Mouse (Mus musculus) small intestine, adult 2 months (tissue): ENCODE results near the gene Pla2g12b. TPM values are rescaled to one million over a fixed set of nuclear protein-coding genes. Genes with fewer than 3 reads are reported as not detected.

Experiments
- H3K27ac ChIP-seq: fragments of 200-500 bp; 2 replicates; pipeline ENCODE4 v1.5.1; 2012; ENCODE audit warnings: low read depth, low read length, control low read depth, inconsistent platforms; ENCODE audit not compliant: insufficient read depth
- H3K27me3 ChIP-seq: fragments of 200-500 bp; 2 replicates; pipeline ENCODE4 v1.6.1; 2012; ENCODE audit warnings: mild to moderate bottlenecking, moderate library complexity, low read length, inconsistent platforms; ENCODE audit not compliant: control insufficient read depth, insufficient read depth
- H3K36me3 ChIP-seq: fragments of 200-500 bp; 2 replicates; pipeline ENCODE4 v1.6.1; 2012; ENCODE audit warnings: mild to moderate bottlenecking, low read length, control low read depth, inconsistent platforms; ENCODE audit not compliant: control insufficient read depth, insufficient read depth
- H3K4me1 ChIP-seq: fragments of 200-500 bp; 2 replicates; pipeline ENCODE4 v1.6.1; 2012; ENCODE audit warnings: low read length, inconsistent platforms, mixed read lengths; ENCODE audit not compliant: control insufficient read depth, insufficient read depth, insufficient read length
- H3K4me3 ChIP-seq: fragments of 200-500 bp; 2 replicates; pipeline ENCODE4 v1.5.1; 2012; ENCODE audit warnings: low read depth, mild to moderate bottlenecking, control low read depth, inconsistent platforms, low read length, moderate library complexity
- CTCF ChIP-seq: fragments of 200-500 bp; IDR thresholded peaks from 2 replicates; pipeline ENCODE4 v1.5.1; 2012; ENCODE audit warnings: low read depth, mild to moderate bottlenecking, control low read depth, inconsistent platforms, low read length, moderate library complexity, mixed read lengths; ENCODE audit not compliant: insufficient replicate concordance, insufficient read length; ENCODE audit errors: extremely low read depth
- POLR2A ChIP-seq: fragments of 200-500 bp; IDR thresholded peaks from 2 replicates; pipeline ENCODE4 v1.6.1; 2012; ENCODE audit warnings: low read depth, mild to moderate bottlenecking, control low read depth, inconsistent platforms, low read length, moderate library complexity
- WGBS: fragments of 180-500 bp; shearing (Covaris S2); methylation state at CpG from one replicate; pipeline ENCODE4 v1.1.7; 2018; 5-methylcytosine and 5-hydroxymethylcytosine counted together
- polyA plus RNA-seq: library from polyadenylated mRNA; depleted of rRNA; stranded (reverse); fragments of >200 nt; gene quantifications from 2 replicates; pipeline ENCODE4 v1.2.3, GENCODE M21; 2012

Pla2g12b gene
- polyA plus RNA-seq, 1 experiment = 92.7 TPM

DNA sequence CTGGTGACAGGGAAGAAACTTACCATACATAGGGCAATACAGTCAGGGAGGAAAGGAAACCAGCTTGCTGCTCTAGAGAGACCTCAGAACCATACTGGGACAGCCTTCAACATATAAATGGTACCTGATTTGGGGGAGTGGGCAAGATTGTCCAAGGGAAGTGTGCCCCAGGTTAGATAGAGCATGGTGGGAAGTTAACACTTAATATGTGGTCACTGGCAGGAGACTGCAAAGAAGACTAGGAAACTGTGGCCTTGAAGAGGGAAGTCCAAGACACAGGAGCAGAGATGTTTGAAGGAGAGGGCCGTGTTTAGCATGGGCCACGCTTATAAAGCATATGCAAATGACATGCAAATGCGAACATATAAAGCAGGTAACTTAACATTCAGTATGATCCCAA is 40.6 kb downstream of the Pla2g12b start:
- Histone ChIP-seq H3K36me3 (peaks cover 17% of the 10 kb centered on the region), H3K27me3 (no peaks in the 10 kb centered on the region), H3K27ac (no peak overlapping the region), H3K4me1 (no peaks in the 10 kb centered on the region), H3K4me3 (no peak overlapping the region)
- no peak for TF ChIP-seq POLR2A
- no peak for TF ChIP-seq CTCF
- 71% methylated on average over 3 of the region's 3 CpGs for WGBS

DNA sequence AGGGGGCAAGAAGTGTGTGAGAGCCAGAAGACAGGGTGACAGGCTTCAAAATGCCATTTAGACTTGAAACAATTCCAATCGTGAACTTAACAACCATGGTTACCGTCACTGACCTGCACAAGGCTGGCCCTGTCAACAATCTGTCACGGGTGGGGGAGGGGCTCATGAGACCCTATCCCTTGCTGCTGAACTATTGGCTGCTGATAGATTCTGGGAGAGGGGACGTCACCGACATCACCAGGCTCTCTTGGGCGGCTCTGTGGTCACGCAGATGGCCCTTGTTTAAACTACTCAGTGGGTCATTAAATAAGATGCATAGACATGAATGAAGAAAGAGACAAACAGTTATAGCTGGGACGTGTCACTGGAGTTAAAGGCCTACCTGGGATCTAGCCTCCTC is 41.2 kb downstream of the Pla2g12b start:
- H3K4me3 ChIP-seq = no peak overlapping the region
- no peak for TF ChIP-seq POLR2A
- no peak for TF ChIP-seq CTCF
- WGBS = 55% methylated on average over 8 of the region's 8 CpGs

GRCm38 (mm10) chr10:59446911-59447437 is 43.5 kb downstream of the Pla2g12b start:
- no peak for TF ChIP-seq POLR2A
- no peak for TF ChIP-seq CTCF
- no peak overlapping the region for H3K4me3 ChIP-seq
- peaks cover 29% of the 10 kb centered on the region for H3K36me3 ChIP-seq
- H3K4me1 ChIP-seq = no peaks in the 10 kb centered on the region
- no peak overlapping the region for H3K27ac ChIP-seq
- H3K27me3 ChIP-seq = no peaks in the 10 kb centered on the region
- 96% methylated on average over 10 of the region's 10 CpGs for WGBS

More for the DNA sequence above, 41.2 kb downstream of the Pla2g12b start:
- Histone ChIP-seq H3K27me3 (no peaks in the 10 kb centered on the region), H3K4me1 (no peaks in the 10 kb centered on the region), H3K27ac (no peak overlapping the region), H3K36me3 (peaks cover 18% of the 10 kb centered on the region)

DNA sequence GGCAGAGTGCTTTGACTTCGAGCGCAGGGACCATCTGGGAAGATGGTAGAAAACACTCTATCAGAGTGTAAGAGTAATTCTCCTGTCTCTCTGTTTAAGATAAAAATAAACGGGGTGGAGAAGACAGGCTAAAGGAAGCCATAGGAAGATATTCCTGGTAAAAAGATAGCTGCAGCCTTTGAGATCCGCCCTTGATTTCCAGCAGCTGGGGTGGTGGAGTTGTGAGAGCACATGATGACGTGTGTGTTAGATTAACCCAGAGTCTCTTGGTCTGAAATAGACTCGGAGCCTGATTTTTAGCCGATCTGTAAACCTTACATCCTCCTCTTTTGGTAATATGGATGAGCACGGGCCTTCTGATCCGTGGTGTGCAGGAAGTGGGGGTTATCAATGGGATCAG is 44.1 kb downstream of the Pla2g12b start:
- Histone ChIP-seq H3K36me3 (peaks cover 31% of the 10 kb centered on the region), H3K4me3 (no peak overlapping the region), H3K27ac (no peak overlapping the region), H3K4me1 (no peaks in the 10 kb centered on the region), H3K27me3 (no peaks in the 10 kb centered on the region)
- no peak for TF ChIP-seq POLR2A
- WGBS = 85% methylated on average over 9 of the region's 9 CpGs

DNA sequence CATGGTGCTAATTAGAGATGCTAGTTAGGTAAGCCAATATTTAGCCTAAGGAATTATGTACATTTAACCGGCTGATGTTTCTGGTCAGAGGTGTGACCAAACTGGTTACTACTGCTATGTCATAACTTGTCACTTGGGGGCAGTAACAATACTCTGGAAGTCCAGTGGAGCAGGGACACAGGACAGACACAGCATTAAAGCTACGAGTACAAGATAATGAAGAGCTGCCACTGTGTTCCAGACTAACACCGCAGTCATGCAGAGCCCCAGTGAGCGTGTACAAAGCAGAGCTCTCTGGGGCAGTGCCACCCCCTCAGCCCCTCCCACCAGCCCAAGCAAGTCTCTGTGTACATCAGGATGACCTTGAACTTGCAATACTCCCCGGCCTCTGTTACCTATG is 48.4 kb downstream of the Pla2g12b start:
- Histone ChIP-seq H3K4me1 (no peaks in the 10 kb centered on the region), H3K27ac (no peak overlapping the region), H3K4me3 (no peak overlapping the region), H3K36me3 (peaks cover 58% of the 10 kb centered on the region), H3K27me3 (no peaks in the 10 kb centered on the region)
- 58% methylated on average over 5 of the region's 5 CpGs for WGBS
- TF ChIP-seq POLR2A = no peak
- TF ChIP-seq CTCF = no peak

- 97% methylated on average over 15 of the region's 15 CpGs for WGBS
- H3K4me1 ChIP-seq = no peaks in the 10 kb centered on the region
- peaks cover 48% of the 10 kb centered on the region for H3K36me3 ChIP-seq
These were observed 51.2 kb downstream of the Pla2g12b start for GRCm38 (mm10) chr10:59454631-59455030.

GRCm38 (mm10) chr10:59459767-59460166 is 56.3 kb downstream of the Pla2g12b start:
- WGBS = 91% methylated on average over 12 of the region's 12 CpGs
- Histone ChIP-seq H3K4me3 (no peak overlapping the region), H3K27ac (no peak overlapping the region), H3K27me3 (no peaks in the 10 kb centered on the region), H3K4me1 (no peaks in the 10 kb centered on the region), H3K36me3 (peaks cover 42% of the 10 kb centered on the region)
- TF ChIP-seq CTCF (no peak), POLR2A (no peak)

More at GRCm38 (mm10) chr10:59454631-59455030, 51.2 kb downstream of the Pla2g12b start:
- Histone ChIP-seq H3K27ac (no peak overlapping the region), H3K4me3 (no peak overlapping the region), H3K27me3 (no peaks in the 10 kb centered on the region)
- TF ChIP-seq CTCF (no peak), POLR2A (no peak)
